Mouse (Mus musculus): Measurements from ENCODE around the gene Lama2. TPM values are rescaled to one million over a fixed set of nuclear protein-coding genes. Genes with fewer than 3 reads are reported as not detected.

The Lama2 gene
- polyA plus RNA-seq, 2 experiments: 14.6 to 20.5 TPM

DNA sequence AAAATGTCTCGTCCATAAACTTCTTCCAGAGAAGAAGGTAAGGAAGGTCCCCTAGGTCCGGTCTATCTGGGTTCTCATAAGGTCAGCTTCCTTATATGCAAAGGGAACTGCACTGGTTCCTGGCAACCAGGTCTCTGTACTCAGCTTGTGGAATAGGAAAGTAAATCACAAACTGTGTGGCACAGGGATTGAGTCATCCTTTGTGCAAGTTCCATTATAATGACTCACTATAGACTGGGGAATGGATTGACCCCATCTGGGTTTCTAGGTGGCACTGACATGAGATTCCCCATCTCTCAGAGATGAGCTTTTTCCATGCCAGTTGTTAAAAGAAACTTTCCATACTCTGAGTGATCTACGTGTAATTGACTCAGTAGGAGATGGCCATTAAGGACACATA is 501.7 kb downstream of the Lama2 start:
- Histone ChIP-seq H3K9me3 (ENCODE audit: control insufficient read depth, low read length) (no peaks in the 10 kb centered on the region), H3K36me3 (ENCODE audit: control insufficient read depth, insufficient read depth, low read length) (no peaks in the 10 kb centered on the region), H3K27ac (replicated peaks; ENCODE audit: low read depth, low read length) (no peak overlapping the region), H3K27me3 (ENCODE audit: control insufficient read depth, insufficient read depth, low read length) (no peaks in the 10 kb centered on the region), H3K4me2 (replicated peaks; ENCODE audit: low read depth, low read length, severe bottlenecking) (no peak overlapping the region), H3K4me1 (ENCODE audit: control insufficient read depth, insufficient read depth, low read length) (no peaks in the 10 kb centered on the region), H3K9ac (ENCODE audit: low read depth, low read length, severe bottlenecking) (no peak overlapping the region), H3K4me3 (replicated peaks; ENCODE audit: low read length) (no peak overlapping the region)
- DNase-seq (ENCODE audit: low spot score) (no peak), ATAC-seq (ENCODE audit: low FRiP score, low read depth) (no peak)
- 88% methylated on average over 3 of the region's 3 CpGs for WGBS
- no peak for TF ChIP-seq POLR2A (IDR thresholded peaks at IDR 0.05; ENCODE audit: borderline replicate concordance, extremely low read depth, insufficient read depth, insufficient read length)

DNA sequence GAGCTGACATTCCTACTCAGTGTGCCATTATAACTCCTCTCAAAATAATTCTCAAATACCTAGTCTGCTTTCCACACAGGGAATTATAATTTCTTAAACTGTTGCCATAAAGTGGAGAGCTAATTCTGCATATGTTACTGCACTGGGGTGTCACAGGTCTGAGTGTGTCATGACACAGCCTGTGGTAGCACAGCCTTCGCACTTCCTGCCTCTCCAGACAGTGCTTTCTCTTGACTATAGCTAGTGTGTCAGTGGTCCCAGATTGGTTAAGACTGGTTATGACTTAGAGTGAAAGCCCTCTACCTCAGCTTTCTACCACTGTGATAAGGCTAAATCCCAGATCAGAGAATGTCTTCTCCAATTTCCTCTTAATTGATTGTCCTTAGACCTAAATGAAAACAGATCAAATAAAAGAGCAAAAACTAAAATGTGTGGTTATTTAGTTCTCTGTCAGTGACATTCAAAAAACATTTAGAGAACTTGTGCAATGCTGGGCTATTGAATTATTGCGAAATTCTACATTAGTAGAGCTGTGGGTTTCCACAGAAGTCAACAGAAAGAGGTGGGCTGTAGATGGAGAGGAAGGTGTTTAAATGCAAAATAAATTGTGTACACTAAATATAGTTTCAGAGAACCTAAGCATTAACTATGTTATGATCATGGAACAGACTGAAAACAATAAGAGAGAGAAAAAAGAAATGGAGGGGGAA is 502.5 kb downstream of the Lama2 start:
- Histone ChIP-seq H3K9me3 (ENCODE audit: control insufficient read depth, low read length) (no peaks in the 10 kb centered on the region), H3K4me3 (replicated peaks; ENCODE audit: low read length) (no peak overlapping the region), H3K36me3 (ENCODE audit: control insufficient read depth, insufficient read depth, low read length) (no peaks in the 10 kb centered on the region), H3K9ac (ENCODE audit: low read depth, low read length, severe bottlenecking) (no peak overlapping the region), H3K27ac (replicated peaks; ENCODE audit: low read depth, low read length) (no peak overlapping the region), H3K4me2 (replicated peaks; ENCODE audit: low read depth, low read length, severe bottlenecking) (no peak overlapping the region), H3K27me3 (ENCODE audit: control insufficient read depth, insufficient read depth, low read length) (no peaks in the 10 kb centered on the region), H3K4me1 (ENCODE audit: control insufficient read depth, insufficient read depth, low read length) (no peaks in the 10 kb centered on the region)
- TF ChIP-seq POLR2A (IDR thresholded peaks at IDR 0.05; ENCODE audit: borderline replicate concordance, extremely low read depth, insufficient read depth, insufficient read length): no peak
- ATAC-seq (ENCODE audit: low FRiP score, low read depth) (no peak), DNase-seq (ENCODE audit: low spot score) (no peak)
- WGBS: 86% methylated on average over 2 of the region's 2 CpGs

DNA sequence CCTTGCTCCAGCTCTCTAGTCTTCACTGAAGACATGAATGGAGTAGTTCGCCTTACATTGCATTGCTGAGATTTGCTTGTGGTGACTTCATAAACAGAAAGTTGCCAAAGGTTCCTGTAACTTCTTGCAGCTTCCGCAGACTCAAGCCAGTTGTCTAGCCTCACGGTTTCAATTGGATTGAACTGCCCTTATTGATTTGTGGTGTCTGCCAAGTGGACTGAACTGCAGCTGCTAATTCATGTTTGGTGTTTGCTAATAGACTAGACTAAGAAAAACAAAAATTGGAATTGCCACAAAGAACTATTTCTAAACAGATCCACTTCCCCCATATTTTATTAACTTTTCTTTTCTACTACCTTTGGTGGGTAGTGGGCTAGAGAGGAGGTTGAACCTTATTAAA is 505.4 kb downstream of the Lama2 start:
- H3K36me3 ChIP-seq (ENCODE audit: control insufficient read depth, insufficient read depth, low read length): no peaks in the 10 kb centered on the region
- DNase-seq (ENCODE audit: low spot score): no peak
- TF ChIP-seq POLR2A (IDR thresholded peaks at IDR 0.05; ENCODE audit: borderline replicate concordance, extremely low read depth, insufficient read depth, insufficient read length): no peak
- H3K27me3 ChIP-seq (ENCODE audit: control insufficient read depth, insufficient read depth, low read length): no peaks in the 10 kb centered on the region
- H3K9ac ChIP-seq (ENCODE audit: low read depth, low read length, severe bottlenecking): no peak overlapping the region
- WGBS: 96% methylated on average over 3 of the region's 3 CpGs
- no peaks in the 10 kb centered on the region for H3K9me3 ChIP-seq (ENCODE audit: control insufficient read depth, low read length)
- H3K4me1 ChIP-seq (ENCODE audit: control insufficient read depth, insufficient read depth, low read length): no peaks in the 10 kb centered on the region
- ATAC-seq (ENCODE audit: low FRiP score, low read depth): no peak
- H3K4me3 ChIP-seq (replicated peaks; ENCODE audit: low read length): no peak overlapping the region
- no peak overlapping the region for H3K27ac ChIP-seq (replicated peaks; ENCODE audit: low read depth, low read length)
- H3K4me2 ChIP-seq (replicated peaks; ENCODE audit: low read depth, low read length, severe bottlenecking): no peak overlapping the region

DNA sequence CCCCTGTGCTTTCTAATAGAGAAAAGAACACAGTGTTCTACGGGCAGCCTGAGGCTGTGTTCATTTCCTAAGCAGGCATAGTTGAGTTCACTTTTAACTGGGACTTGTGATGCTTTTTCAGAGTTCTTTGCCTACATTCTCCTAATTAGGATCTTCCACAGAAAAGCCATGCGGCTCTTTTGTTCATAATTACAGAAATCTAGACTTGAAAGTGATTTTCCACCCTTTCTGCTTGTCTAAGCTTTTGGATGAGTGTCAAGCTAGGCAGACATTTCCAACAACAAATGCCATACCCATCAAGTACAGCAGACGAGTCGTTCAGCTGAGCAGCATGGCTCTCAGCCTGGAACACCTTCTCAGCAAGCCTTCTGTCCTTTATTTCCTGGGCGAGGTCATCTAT is 515.7 kb downstream of the Lama2 start:
- 81% methylated on average over 5 of the region's 5 CpGs for WGBS
- Histone ChIP-seq H3K27ac (replicated peaks; ENCODE audit: low read depth, low read length) (no peak overlapping the region), H3K36me3 (ENCODE audit: control insufficient read depth, insufficient read depth, low read length) (no peaks in the 10 kb centered on the region), H3K27me3 (ENCODE audit: control insufficient read depth, insufficient read depth, low read length) (no peaks in the 10 kb centered on the region), H3K4me1 (ENCODE audit: control insufficient read depth, insufficient read depth, low read length) (no peaks in the 10 kb centered on the region), H3K4me3 (replicated peaks; ENCODE audit: low read length) (no peak overlapping the region), H3K9me3 (ENCODE audit: control insufficient read depth, low read length) (no peaks in the 10 kb centered on the region), H3K9ac (ENCODE audit: low read depth, low read length, severe bottlenecking) (no peak overlapping the region), H3K4me2 (replicated peaks; ENCODE audit: low read depth, low read length, severe bottlenecking) (no peak overlapping the region)
- DNase-seq (ENCODE audit: low spot score): no peak
- no peak for TF ChIP-seq POLR2A (IDR thresholded peaks at IDR 0.05; ENCODE audit: borderline replicate concordance, extremely low read depth, insufficient read depth, insufficient read length)
- no peak for ATAC-seq (ENCODE audit: low FRiP score, low read depth)

DNA sequence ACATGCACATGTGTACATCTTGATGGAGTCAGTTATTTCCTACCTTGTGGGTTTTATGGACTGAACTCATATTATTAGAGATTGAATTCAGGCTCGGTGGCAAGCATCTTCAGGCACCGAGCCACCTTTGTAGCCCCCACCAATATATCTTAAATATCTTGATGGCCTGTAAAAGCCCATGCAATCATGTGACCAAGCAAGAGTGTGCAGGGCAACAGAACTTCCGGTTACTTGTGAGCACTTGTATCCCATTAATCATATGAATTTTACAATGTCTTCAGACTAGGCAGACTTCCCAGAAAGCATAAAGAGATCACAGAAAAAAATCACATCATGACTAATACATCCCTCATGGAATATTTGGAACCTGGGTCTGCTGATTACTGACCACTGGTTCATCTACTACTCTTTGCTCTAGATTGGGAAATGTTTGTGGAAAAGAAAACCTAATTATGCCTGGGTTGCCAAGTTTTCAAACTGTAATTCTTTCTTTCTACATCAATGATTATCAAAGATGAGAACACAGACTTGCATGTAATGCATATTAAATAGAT is 517.7 kb downstream of the Lama2 start:
- Histone ChIP-seq H3K4me3 (replicated peaks; ENCODE audit: low read length) (no peak overlapping the region), H3K36me3 (ENCODE audit: control insufficient read depth, insufficient read depth, low read length) (no peaks in the 10 kb centered on the region), H3K27me3 (ENCODE audit: control insufficient read depth, insufficient read depth, low read length) (no peaks in the 10 kb centered on the region), H3K4me1 (ENCODE audit: control insufficient read depth, insufficient read depth, low read length) (no peaks in the 10 kb centered on the region), H3K27ac (replicated peaks; ENCODE audit: low read depth, low read length) (no peak overlapping the region), H3K4me2 (replicated peaks; ENCODE audit: low read depth, low read length, severe bottlenecking) (no peak overlapping the region), H3K9me3 (ENCODE audit: control insufficient read depth, low read length) (no peaks in the 10 kb centered on the region), H3K9ac (ENCODE audit: low read depth, low read length, severe bottlenecking) (no peak overlapping the region)
- peak; percentile 23 for DNase-seq (ENCODE audit: low spot score)
- WGBS: 50% methylated on average over 3 of the region's 3 CpGs
- no peak for ATAC-seq (ENCODE audit: low FRiP score, low read depth)
- no peak for TF ChIP-seq POLR2A (IDR thresholded peaks at IDR 0.05; ENCODE audit: borderline replicate concordance, extremely low read depth, insufficient read depth, insufficient read length)
